Comparison of ENCODE assay signal across 24 mouse cellular contexts in the genomic region with DNA sequence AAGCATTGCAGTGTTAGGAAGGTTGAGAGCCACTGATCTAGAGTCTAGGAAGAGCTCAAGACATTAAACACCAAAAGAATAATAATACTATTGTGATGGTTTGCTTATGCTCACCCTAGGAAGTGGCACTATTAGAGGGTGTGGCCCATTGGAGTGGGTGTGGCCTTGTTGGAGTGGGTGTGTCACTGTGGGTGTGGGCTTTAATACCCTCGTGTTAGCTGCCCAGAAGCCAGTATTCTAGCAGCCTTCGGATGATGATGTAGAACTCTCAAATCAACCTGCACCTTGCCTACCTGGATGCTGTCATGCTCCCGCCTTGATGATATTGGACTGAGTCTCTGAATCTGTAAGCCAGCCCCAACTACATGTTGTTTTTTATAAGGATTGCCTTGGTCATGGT. TPM values are rescaled to one million over a fixed set of nuclear protein-coding genes. Genes with fewer than 3 reads are reported as not detected.
"Had no signal": no experiment of that assay in that cellular context is flagged by ENCODE, and none has a peak within 500 bp of the region (broad histone marks: within the 10 kb centered on the region; RNA-seq: fewer than 3 reads in every experiment).

No protein-coding gene starts in this region.

- DNase-seq: kidney, adult 2 months; kidney, postnatal 25 days; layer of hippocampus, adult 9-11 months; layer of hippocampus, postnatal 36 days; left cerebral cortex, postnatal 4 days; lung, adult 18-20 months; lung, postnatal 10 days; lung, postnatal 36 days; thymus, adult 18-20 months; thymus, postnatal 36 days had no signal

- ATAC-seq: midbrain, embryonic 13.5 days had no signal

- H3K9me3 ChIP-seq: limb, embryonic 12.5 days; limb, embryonic 15.5 days; lung, embryonic 15.5 days; megakaryocyte, embryonic 14.5 days; midbrain, embryonic 10.5 days; midbrain, embryonic 13.5 days had no signal

- H3K4me2 ChIP-seq: limb, embryonic 12.5 days; limb, embryonic 15.5 days; lung, embryonic 15.5 days; midbrain, embryonic 13.5 days had no signal

- H3K9ac ChIP-seq: limb, embryonic 12.5 days; limb, embryonic 15.5 days; lung, embryonic 15.5 days; midbrain, embryonic 13.5 days had no signal

- H3K4me1 ChIP-seq: limb, embryonic 12.5 days had no signal

- H3K4me3 ChIP-seq: layer of hippocampus, adult 2 months; left cerebral cortex, adult 2 months; limb, embryonic 12.5 days; limb, embryonic 15.5 days; lung, embryonic 15.5 days; megakaryocyte, embryonic 14.5 days; midbrain, embryonic 10.5 days; midbrain, embryonic 13.5 days had no signal

- H3K27ac ChIP-seq: kidney, postnatal 0 days; layer of hippocampus, adult 2 months; left cerebral cortex, adult 2 months; limb, embryonic 12.5 days; limb, embryonic 15.5 days; lung, embryonic 15.5 days; midbrain, embryonic 10.5 days; midbrain, embryonic 13.5 days had no signal

RNA-seq across cellular contexts. Expression of gene Msx3, which starts 6.2 kb away (rescaled TPM):
- total RNA-seq: left cerebral cortex, adult 2 months had no signal
- polyA plus RNA-seq: kidney, adult 2 months; kidney, embryonic 14.5 days; kidney, postnatal 0 days; large intestine, adult 2 months; limb, embryonic 15.5 days; lung, embryonic 15.5 days; small intestine, adult 2 months; spleen, adult 2 months; testis, adult 2 months had no signal

RNA-seq across cellular contexts. Expression of gene Caly, which starts 39.6 kb away (rescaled TPM):
- polyA plus RNA-seq: spleen, adult 2 months had no signal
